Mouse (Mus musculus) midbrain, embryonic 13.5 days (tissue): ENCODE data around the gene Lrp2. TPM values are rescaled to one million over a fixed set of nuclear protein-coding genes. Genes with fewer than 3 reads are reported as not detected.
A peak's percentile ranks its signal among the peaks of the same experiment; 100 is the strongest.

Experiments
- ATAC-seq: fragments of 200-750 bp; cut with Nextera tagmentation; 2 replicates; pipeline ENCODE4 v1.8.0; 2017; ENCODE audit warnings: mild to moderate bottlenecking, moderate TSS enrichment, moderate library complexity
- H3K27ac ChIP-seq: fragments of 300-500 bp; sonication (generic); 2 replicates; pipeline ENCODE4 v1.5.1; 2015; ENCODE audit warnings: inconsistent platforms, mild to moderate bottlenecking, moderate library complexity
- H3K27me3 ChIP-seq: fragments of 300-500 bp; sonication (generic); 2 replicates; pipeline ENCODE4 v1.6.1; 2015; ENCODE audit warnings: mild to moderate bottlenecking, inconsistent platforms
- H3K36me3 ChIP-seq: fragments of 300-500 bp; sonication (generic); 2 replicates; pipeline ENCODE4 v1.6.1; 2015; ENCODE audit warnings: mild to moderate bottlenecking, inconsistent platforms
- H3K4me1 ChIP-seq: fragments of 300-500 bp; sonication (generic); replicated peaks from 2 replicates; pipeline ENCODE4 v1.6.1; 2015; ENCODE audit warnings: inconsistent platforms
- H3K4me2 ChIP-seq: fragments of 300-500 bp; sonication (generic); replicated peaks from 2 replicates; pipeline ENCODE4 v1.6.1; 2015; ENCODE audit warnings: moderate library complexity, mild to moderate bottlenecking, inconsistent platforms
- H3K4me3 ChIP-seq: fragments of 300-500 bp; sonication (generic); replicated peaks from 2 replicates; pipeline ENCODE4 v1.5.1; 2015; ENCODE audit warnings: mild to moderate bottlenecking, inconsistent platforms
- H3K9ac ChIP-seq: fragments of 300-500 bp; sonication (generic); replicated peaks from 2 replicates; pipeline ENCODE4 v1.6.1; 2015; ENCODE audit warnings: mild to moderate bottlenecking, inconsistent platforms
- H3K9me3 ChIP-seq: fragments of 300-500 bp; sonication (generic); 2 replicates; pipeline ENCODE4 v1.6.1; 2016; ENCODE audit warnings: mild to moderate bottlenecking, inconsistent platforms
- WGBS: fragments of 180-500 bp; shearing (Covaris S2); methylation state at CpG from one replicate; pipeline ENCODE4 v1.1.7; 2015; 5-methylcytosine and 5-hydroxymethylcytosine counted together
- polyA plus RNA-seq: library from polyadenylated mRNA; unstranded; fragments of >200 nt; fragmentation: Nextera tagmentation; extraction: Ambion mirVana; gene quantifications from 2 replicates; pipeline ENCODE4 v1.2.1, GENCODE M21; 2015

Lrp2 gene
- polyA plus RNA-seq, 1 experiment from 2014 or later = 3.7 TPM

DNA sequence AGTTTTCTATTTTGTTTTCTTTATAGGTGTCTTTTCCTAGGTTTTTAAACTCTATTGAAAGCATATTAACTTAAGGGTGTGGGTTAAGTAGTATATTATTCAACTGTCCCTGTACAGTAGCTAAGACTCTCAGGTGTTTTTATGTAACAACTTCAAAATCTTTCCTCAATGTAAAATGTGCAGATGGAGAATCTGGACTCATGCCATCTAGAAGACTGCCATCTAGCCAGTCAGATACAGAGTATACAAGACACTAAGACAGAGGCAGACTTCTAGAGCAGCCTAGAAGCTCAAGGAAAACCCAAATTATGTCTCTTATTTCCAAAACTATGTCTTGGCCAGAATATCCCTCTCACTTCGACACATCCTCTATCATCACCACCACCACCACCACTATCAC lies 159.8 kb downstream of the Lrp2 start:
- Histone ChIP-seq H3K9me3 (no peaks in the 10 kb centered on the region), H3K27me3 (peaks cover 37% of the 10 kb centered on the region), H3K4me1 (no peaks in the 10 kb centered on the region), H3K4me2 (no peak overlapping the region), H3K4me3 (no peak overlapping the region), H3K36me3 (no peaks in the 10 kb centered on the region), H3K27ac (no peak overlapping the region), H3K9ac (no peak overlapping the region)
- 96% methylated on average over 1 of the region's 1 CpGs for WGBS
- ATAC-seq = no peak

DNA sequence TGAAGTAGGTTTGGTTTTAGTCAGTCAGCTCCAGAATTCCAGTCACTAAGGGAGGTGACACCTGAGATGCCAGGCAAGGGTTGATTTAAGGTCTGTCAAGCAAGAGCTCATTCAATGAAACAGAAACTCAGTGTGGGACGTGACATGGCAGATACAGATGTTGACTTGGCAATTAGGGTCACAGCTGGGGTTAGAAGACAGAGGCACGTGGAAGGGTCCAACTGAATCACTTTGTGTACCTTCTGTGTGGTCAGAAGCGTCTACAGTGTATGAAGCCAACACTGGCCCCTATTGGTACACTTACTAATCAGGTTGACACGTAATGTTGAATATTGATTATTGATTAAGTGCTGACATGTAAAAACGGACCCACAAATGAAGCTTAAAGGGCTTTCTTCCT lies 161.0 kb downstream of the Lrp2 start:
- no peak for ATAC-seq
- H3K27me3 ChIP-seq = peaks cover 48% of the 10 kb centered on the region
- WGBS = 74% methylated on average over 5 of the region's 5 CpGs
- H3K27ac ChIP-seq = no peak overlapping the region
- no peaks in the 10 kb centered on the region for H3K4me1 ChIP-seq
- no peak overlapping the region for H3K4me3 ChIP-seq
- no peak overlapping the region for H3K9ac ChIP-seq
- no peaks in the 10 kb centered on the region for H3K9me3 ChIP-seq
- no peaks in the 10 kb centered on the region for H3K36me3 ChIP-seq
- no peak overlapping the region for H3K4me2 ChIP-seq

DNA sequence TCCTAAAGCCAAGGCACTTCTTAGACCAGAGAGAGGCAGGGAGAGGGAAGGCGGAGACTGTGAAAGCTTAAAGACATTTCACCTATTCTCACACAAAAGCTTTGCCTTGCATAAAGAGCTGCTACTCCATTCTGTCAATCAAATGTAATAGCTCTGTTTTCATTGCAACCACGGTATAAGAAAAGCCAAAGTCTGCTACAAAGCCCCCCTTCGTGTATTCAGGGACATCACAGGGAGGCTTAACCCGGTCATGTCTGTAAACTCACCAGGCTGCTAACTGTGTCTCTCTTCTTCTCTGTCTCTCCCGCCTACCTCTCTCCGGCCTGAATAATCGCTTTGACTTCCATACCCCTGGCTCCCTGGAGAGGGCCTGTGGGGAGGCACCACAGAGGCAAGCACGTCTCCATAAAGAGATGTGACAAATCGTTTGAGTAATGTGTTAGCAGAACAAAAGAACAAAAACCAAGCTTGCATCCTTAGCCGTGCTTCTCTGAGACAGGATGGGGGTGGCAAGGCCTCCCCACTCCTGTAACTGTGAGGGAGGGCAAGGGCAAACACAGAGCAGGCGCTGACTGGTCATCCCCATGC lies 167.5 kb downstream of the Lrp2 start:
- Histone ChIP-seq H3K9ac (no peak overlapping the region), H3K36me3 (no peaks in the 10 kb centered on the region), H3K4me1 (peaks cover 25% of the 10 kb centered on the region)

DNA sequence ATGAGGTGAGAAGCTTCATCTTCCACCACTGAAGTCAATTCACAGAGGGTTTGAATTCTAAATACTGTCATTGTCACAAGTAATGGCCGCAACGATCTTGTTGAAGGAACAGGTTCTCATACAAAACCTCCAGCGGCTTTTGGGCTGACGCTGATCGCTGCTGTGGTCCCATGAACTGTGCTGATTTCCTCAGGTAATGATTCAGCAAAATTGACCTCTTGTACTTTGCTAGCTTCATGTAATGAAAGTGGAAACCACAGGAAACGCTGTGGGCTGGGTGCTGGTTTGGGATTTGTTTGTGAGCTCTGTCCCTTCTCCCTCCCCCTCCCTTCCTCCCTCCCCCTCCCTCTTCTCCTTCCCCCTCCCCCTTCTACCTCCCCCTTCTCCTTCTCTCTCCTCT lies 170.8 kb downstream of the Lrp2 start:
- H3K27me3 ChIP-seq = peaks cover 40% of the 10 kb centered on the region
- no peak overlapping the region for H3K27ac ChIP-seq
- no peak for ATAC-seq
- H3K36me3 ChIP-seq = no peaks in the 10 kb centered on the region
- 93% methylated on average over 6 of the region's 6 CpGs for WGBS
- H3K4me2 ChIP-seq = no peak overlapping the region
- H3K4me3 ChIP-seq = no peak overlapping the region
- H3K4me1 ChIP-seq = peaks cover 25% of the 10 kb centered on the region
- H3K9me3 ChIP-seq = no peaks in the 10 kb centered on the region
- H3K9ac ChIP-seq = no peak overlapping the region

More for the DNA sequence above, 167.5 kb downstream of the Lrp2 start:
- 2% methylated on average over 11 of the region's 11 CpGs for WGBS
- H3K4me3 ChIP-seq = no peak overlapping the region
- peak overlapping the region; percentile 40 for H3K4me2 ChIP-seq
- peak; percentile 97 for ATAC-seq
- H3K27ac ChIP-seq = peak overlapping the region; percentile 25; the same call in 1 of the 2 replicates
- H3K27me3 ChIP-seq = peaks cover 69% of the 10 kb centered on the region
- H3K9me3 ChIP-seq = no peaks in the 10 kb centered on the region

DNA sequence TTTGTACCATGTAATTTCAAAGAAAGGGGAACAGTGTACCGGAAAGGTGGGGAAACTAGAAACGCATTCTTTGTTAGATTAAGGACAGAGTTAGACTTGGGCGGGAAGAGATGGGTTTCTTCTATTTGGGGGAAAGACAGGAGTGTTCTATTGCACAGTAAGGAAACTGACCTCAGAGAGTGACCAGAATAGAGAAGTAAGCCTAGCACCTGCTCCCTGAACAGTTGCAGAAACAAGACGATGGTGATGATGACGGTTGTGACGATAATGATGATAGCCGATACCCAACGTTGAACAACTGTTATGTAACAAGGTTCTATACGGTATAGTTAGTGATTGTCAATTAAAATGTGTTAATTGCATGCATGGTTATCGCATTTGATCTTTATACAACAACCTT lies 171.3 kb downstream of the Lrp2 start:
- no peaks in the 10 kb centered on the region for H3K9me3 ChIP-seq
- H3K4me3 ChIP-seq = no peak overlapping the region
- peaks cover 25% of the 10 kb centered on the region for H3K4me1 ChIP-seq
- no peaks in the 10 kb centered on the region for H3K36me3 ChIP-seq
- no peak for ATAC-seq
- no peak overlapping the region for H3K9ac ChIP-seq
- WGBS = 97% methylated on average over 10 of the region's 10 CpGs
- no peak overlapping the region for H3K27ac ChIP-seq
- H3K27me3 ChIP-seq = peaks cover 35% of the 10 kb centered on the region
- H3K4me2 ChIP-seq = no peak overlapping the region

DNA sequence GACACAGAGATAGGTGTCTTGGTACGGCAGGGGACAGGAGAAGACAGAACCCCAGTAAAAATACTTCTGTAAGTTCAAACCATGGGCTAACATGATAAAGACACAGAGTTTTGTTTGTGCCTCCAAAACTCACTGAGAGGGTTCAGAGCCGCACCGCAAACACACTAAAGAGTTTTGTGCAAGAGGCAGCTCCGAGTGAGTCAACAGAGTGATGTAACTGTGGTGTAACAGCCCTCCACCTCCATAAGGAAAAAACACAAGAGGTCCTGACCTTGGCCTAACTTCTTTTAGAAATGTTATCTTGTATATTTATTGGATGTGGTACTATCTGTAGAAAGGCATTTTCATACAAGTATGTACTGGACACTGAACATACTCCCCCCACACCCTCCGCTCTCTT lies 180.2 kb downstream of the Lrp2 start:
- H3K4me2 ChIP-seq = no peak overlapping the region
- H3K27ac ChIP-seq = no peak overlapping the region
- no peak for ATAC-seq
- no peaks in the 10 kb centered on the region for H3K4me1 ChIP-seq
- H3K4me3 ChIP-seq = no peak overlapping the region
- no peaks in the 10 kb centered on the region for H3K36me3 ChIP-seq
- H3K27me3 ChIP-seq = 0 out of 2 replicates have a peak, but pooled peaks cover 5% of the 10 kb centered on the region
- H3K9ac ChIP-seq = no peak overlapping the region
- H3K9me3 ChIP-seq = no peaks in the 10 kb centered on the region
- 93% methylated on average over 5 of the region's 5 CpGs for WGBS

DNA sequence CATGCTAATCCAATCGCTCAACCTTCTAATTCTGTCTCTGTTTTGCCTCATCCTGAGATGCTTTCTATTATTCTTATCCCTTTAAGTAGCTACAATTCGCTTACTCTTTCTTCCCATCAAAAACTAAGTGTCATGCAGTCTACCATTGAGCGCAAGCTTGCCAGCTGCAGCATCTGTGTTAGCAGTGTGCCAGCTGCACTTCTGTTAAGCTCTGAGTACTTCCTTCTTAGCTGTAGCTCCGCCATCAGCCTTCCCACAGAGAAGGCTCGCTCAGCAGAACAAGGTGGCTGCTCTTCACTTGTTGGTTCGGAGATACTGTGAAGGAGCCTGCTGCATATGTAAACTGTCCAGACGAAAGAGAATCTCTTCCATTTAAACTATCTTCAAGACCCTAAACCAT lies 183.6 kb downstream of the Lrp2 start:
- Histone ChIP-seq H3K9ac (no peak overlapping the region), H3K4me3 (no peak overlapping the region), H3K27me3 (0 out of 2 replicates have a peak, but pooled peaks cover 2% of the 10 kb centered on the region), H3K27ac (no peak overlapping the region), H3K4me1 (no peaks in the 10 kb centered on the region), H3K9me3 (no peaks in the 10 kb centered on the region), H3K36me3 (no peaks in the 10 kb centered on the region), H3K4me2 (no peak overlapping the region)
- 82% methylated on average over 7 of the region's 7 CpGs for WGBS
- no peak for ATAC-seq

DNA sequence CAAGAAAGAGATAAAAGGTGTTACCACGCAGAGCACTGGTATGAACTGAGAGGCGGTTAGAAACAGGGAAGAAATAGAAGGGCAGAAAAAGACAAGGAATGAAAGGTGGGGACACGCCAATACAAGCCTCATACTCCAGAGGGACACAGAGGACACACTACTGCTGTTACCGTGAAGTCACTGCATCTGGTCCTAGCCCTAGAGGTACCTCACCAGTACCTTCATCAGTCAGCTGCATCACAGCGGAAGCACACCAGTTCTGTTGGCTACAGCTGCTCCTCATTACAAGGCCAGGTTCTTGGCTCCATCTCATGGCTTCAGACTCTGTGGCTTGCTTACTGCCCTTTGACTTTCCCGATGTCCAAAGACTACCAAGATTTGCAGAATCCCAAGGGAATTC lies 184.0 kb downstream of the Lrp2 start:
- 93% methylated on average over 6 of the region's 6 CpGs for WGBS
- Histone ChIP-seq H3K9me3 (no peaks in the 10 kb centered on the region), H3K27me3 (0 out of 2 replicates have a peak, but pooled peaks cover 2% of the 10 kb centered on the region), H3K9ac (no peak overlapping the region), H3K36me3 (no peaks in the 10 kb centered on the region), H3K4me1 (no peaks in the 10 kb centered on the region), H3K27ac (no peak overlapping the region), H3K4me2 (no peak overlapping the region), H3K4me3 (no peak overlapping the region)
- ATAC-seq = no peak

DNA sequence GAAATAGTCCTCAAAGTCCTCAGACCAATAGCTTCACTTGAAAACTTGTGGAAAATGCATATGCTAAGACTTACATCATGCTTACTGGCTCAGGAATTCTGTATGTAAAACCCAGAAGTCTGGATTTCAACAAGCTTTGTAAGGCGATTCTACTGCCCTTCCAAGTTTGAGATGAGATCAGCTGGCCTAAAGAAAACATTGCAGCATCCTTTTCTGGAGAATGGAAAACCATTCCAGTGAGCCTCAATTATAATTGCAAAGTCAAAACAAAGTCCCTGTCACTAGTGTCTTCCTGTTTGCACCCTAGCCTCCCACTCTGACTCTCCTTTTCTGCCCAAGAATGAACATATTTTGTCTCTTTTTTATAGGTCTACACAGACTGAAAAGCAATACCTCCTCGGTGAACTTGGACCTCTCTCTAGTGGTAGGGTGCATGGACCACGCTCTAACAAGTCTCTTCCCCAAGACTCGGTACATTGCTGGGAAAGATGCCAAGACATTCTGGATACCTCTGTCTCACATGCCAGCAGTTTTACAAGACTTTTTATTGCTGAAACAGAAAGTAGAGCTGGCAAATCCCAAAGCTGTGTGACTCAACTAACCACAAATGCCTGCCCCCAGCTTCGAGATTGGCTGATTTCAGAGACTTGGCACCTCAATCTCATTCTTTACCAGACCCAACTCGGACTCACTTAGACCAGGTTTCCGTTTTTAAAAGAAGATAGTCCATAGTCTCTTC lies 184.8 kb downstream of the Lrp2 start:
- H3K4me1 ChIP-seq = no peaks in the 10 kb centered on the region
- 0 out of 2 replicates have a peak, but pooled peaks cover 2% of the 10 kb centered on the region for H3K27me3 ChIP-seq
- no peak overlapping the region for H3K4me3 ChIP-seq
- H3K36me3 ChIP-seq = no peaks in the 10 kb centered on the region
- 86% methylated on average over 7 of the region's 7 CpGs for WGBS
- ATAC-seq = no peak
- H3K9me3 ChIP-seq = no peaks in the 10 kb centered on the region
- H3K9ac ChIP-seq = no peak overlapping the region
- no peak overlapping the region for H3K27ac ChIP-seq
- no peak overlapping the region for H3K4me2 ChIP-seq

DNA sequence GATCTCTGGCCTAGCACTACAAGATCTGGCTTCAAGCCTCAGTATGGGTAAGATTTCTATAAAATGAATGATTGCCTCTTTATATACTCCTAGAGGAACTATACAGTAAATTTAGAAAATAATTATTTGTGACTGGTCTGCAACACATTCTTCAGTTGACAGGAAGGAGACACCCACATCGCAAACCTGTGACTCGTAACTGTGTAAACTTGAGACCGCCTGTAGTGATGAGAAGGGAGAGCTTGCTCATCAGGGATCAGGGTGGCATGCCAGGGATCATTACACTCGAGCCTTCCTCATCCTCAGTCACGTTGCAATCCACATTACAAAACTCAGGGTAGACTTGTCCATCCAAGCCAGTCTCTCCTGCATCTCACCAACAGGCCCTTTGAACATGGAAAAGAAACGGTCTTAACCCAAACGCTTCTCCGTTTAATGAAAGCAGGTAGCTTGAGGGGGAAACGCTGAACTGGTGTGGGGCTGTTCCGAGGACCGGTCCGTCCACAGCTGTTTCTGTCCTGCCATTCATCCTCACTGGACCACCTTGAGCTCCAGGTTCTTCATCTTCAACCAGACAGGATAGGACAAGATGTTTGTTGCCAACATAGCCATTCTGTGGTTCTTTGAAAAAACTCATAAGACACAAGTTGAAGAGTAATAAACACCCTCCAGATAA lies 189.0 kb downstream of the Lrp2 start:
- no peak overlapping the region for H3K27ac ChIP-seq
- 91% methylated on average over 12 of the region's 12 CpGs for WGBS
- H3K9me3 ChIP-seq = no peaks in the 10 kb centered on the region
- no peak overlapping the region for H3K4me2 ChIP-seq
- no peak overlapping the region for H3K9ac ChIP-seq
- H3K27me3 ChIP-seq = no peaks in the 10 kb centered on the region
- no peaks in the 10 kb centered on the region for H3K4me1 ChIP-seq
- no peak for ATAC-seq
- no peak overlapping the region for H3K4me3 ChIP-seq
- no peaks in the 10 kb centered on the region for H3K36me3 ChIP-seq

DNA sequence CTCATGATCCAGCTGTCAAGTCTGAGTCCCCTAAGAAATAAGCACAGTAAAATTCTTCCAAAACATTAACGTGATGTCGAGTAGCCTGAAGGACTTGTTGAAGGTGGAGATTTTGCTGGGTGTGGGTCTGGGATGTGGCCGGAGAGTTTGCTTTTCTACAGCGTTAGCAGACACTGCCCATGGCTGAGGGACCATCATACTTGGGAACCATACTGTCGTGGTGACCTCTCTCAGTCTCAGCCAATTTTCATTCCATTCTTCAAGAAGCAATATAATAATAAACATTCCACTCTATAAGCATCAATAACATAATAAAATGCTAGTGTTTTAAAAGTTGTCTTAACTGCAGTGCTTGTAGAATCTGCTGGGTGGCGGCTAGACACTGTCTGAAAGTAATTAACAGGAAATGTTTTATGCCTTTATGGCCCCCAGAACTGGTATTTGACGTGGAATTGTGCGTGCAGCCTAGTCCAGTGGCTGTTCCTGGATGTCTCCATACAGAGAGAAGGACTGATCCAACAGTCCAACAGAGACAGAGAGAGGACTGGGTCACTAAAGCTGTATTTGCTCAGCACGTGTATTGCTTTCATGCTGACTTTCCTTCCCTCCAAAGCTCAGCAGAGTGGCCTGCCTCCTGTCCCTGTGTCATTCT lies 190.1 kb downstream of the Lrp2 start:
- WGBS = 82% methylated on average over 9 of the region's 9 CpGs

DNA sequence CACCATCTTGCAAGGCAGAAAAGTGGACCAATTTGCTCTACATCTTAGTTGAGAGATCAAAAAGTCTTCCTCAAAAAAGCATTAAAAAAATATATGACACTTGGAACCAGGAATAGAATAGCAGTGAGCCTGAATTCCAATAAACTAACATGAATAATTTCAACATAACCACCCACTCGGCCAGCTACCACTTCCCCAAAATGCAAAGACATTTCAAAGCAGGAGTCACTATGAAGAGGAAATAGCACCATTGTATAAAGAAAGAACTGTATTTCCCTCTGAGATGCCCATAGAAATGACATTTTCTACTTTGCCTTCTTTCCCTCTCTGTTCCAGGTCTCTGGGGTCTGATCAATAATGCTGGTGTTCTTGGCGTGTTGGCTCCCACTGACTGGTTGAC lies 191.9 kb downstream of the Lrp2 start:
- Histone ChIP-seq H3K9me3 (no peaks in the 10 kb centered on the region), H3K4me2 (no peak overlapping the region), H3K27ac (no peak overlapping the region), H3K27me3 (no peaks in the 10 kb centered on the region), H3K36me3 (no peaks in the 10 kb centered on the region), H3K9ac (no peak overlapping the region), H3K4me3 (no peak overlapping the region), H3K4me1 (no peaks in the 10 kb centered on the region)
- no peak for ATAC-seq
- 96% methylated on average over 2 of the region's 2 CpGs for WGBS

More for the DNA sequence above, 190.1 kb downstream of the Lrp2 start:
- H3K4me2 ChIP-seq = no peak overlapping the region
- no peak overlapping the region for H3K27ac ChIP-seq
- no peaks in the 10 kb centered on the region for H3K9me3 ChIP-seq
- H3K4me3 ChIP-seq = no peak overlapping the region
- no peaks in the 10 kb centered on the region for H3K27me3 ChIP-seq
- no peak overlapping the region for H3K9ac ChIP-seq
- no peak for ATAC-seq
- H3K36me3 ChIP-seq = no peaks in the 10 kb centered on the region
- H3K4me1 ChIP-seq = no peaks in the 10 kb centered on the region
